Mouse (Mus musculus): Measurements from ENCODE around the gene R3hdm2. TPM values are rescaled to one million over a fixed set of nuclear protein-coding genes. Genes with fewer than 3 reads are reported as not detected.
A peak's percentile ranks its signal among the peaks of the same experiment; 100 is the strongest.

R3hdm2 gene
- total and polyA plus RNA-seq, 3 experiments, result 8.2 to 60.6 TPM; not detected in 1

- Histone ChIP-seq H3K36me3 (ENCODE audit: control insufficient read depth in 1 of 2, insufficient read depth in 2 of 2, low read length in 2 of 2) (no peaks in the 10 kb centered on the region; a peak in 2 of 4 replicates), H3K4me1 (ENCODE audit: control insufficient read depth in 1 of 2, insufficient read depth in 2 of 2, low read length in 2 of 2) (no peaks in the 10 kb centered on the region)
These were observed 33.5 kb downstream of the R3hdm2 start for GRCm38 (mm10) chr10:127413585-127413984.

GRCm38 (mm10) chr10:127414141-127414540 lies 34.0 kb downstream of the R3hdm2 start:
- Histone ChIP-seq H3K9ac (ENCODE audit: control insufficient read depth, low read depth, low read length, poor library complexity, severe bottlenecking) (no peak overlapping the region), H3K9me3 (replicated peaks; ENCODE audit: insufficient read depth, low read length) (no peaks in the 10 kb centered on the region), H3K79me2 (ENCODE audit: control insufficient read depth, insufficient read depth, low read length, poor library complexity) (no peaks in the 10 kb centered on the region), H3K4me1 (ENCODE audit: control insufficient read depth in 1 of 2, insufficient read depth in 2 of 2, low read length in 2 of 2) (no peaks in the 10 kb centered on the region), H3K36me3 (ENCODE audit: control insufficient read depth in 1 of 2, insufficient read depth in 2 of 2, low read length in 2 of 2) (no peaks in the 10 kb centered on the region; a peak in 2 of 4 replicates), H3K4me3 (ENCODE audit: control insufficient read depth in 1 of 2, insufficient read depth in 1 of 2, low read depth in 2 of 2, low read length in 2 of 2) (no peak overlapping the region), H3K27ac (ENCODE audit: control insufficient read depth, low read depth, low read length) (no peak overlapping the region), H3K27me3 (ENCODE audit: control insufficient read depth in 1 of 2, insufficient read depth in 2 of 2, low read length in 2 of 2) (no peaks in the 10 kb centered on the region)
- no peak for DNase-seq (ENCODE audit: low read depth, low spot score)
- TF ChIP-seq MEF2A (IDR thresholded peaks at IDR 0.05; ENCODE audit: extremely low read depth, insufficient replicate concordance, low read depth, low read length, poor library complexity, severe bottlenecking), result no peak
- TF ChIP-seq ZNF384 (IDR thresholded peaks at IDR 0.05; ENCODE audit: low read depth, low read length), result peak; percentile 44; the same call in 1 of the 2 replicates

More at GRCm38 (mm10) chr10:127413585-127413984, 33.5 kb downstream of the R3hdm2 start:
- TF ChIP-seq KAT2A (conservative IDR thresholded peaks at IDR 0.05; ENCODE audit: low read depth, low read length) (no peak), EP300 (IDR thresholded peaks at IDR 0.05; ENCODE audit: low read depth in 1 of 2, low read length in 2 of 2) (no peak), ELF1 (IDR thresholded peaks at IDR 0.05; ENCODE audit: low read depth, low read length) (no peak), CTCF (IDR thresholded peaks at IDR 0.05 in 2 of 3, conservative IDR thresholded peaks at IDR 0.05 in 1 of 3; ENCODE audit: control insufficient read depth in 1 of 3, insufficient read depth in 1 of 3, low read depth in 2 of 3, low read length in 3 of 3, poor library complexity in 1 of 3, severe bottlenecking in 1 of 3) (no peak), BHLHE40 (IDR thresholded peaks at IDR 0.05; ENCODE audit: borderline replicate concordance, low read depth, low read length) (no peak), HCFC1 (IDR thresholded peaks at IDR 0.05; ENCODE audit: low read depth, low read length) (no peak), SIN3A (IDR thresholded peaks at IDR 0.05; ENCODE audit: low read length) (no peak), CHD1 (IDR thresholded peaks at IDR 0.05; ENCODE audit: low read depth, low read length) (no peak), MAZ (IDR thresholded peaks at IDR 0.05; ENCODE audit: low read depth, low read length) (no peak), MAX (IDR thresholded peaks at IDR 0.05; ENCODE audit: low read length) (no peak), MXI1 (IDR thresholded peaks at IDR 0.05; ENCODE audit: low read depth, low read length) (no peak), TAL1 (IDR thresholded peaks at IDR 0.05; ENCODE audit: low read length) (no peak), MYB (IDR thresholded peaks at IDR 0.05; ENCODE audit: low read depth, low read length) (no peak), NRF1 (IDR thresholded peaks at IDR 0.05; ENCODE audit: insufficient read depth, low read depth, low read length, poor library complexity, severe bottlenecking) (no peak), GABPA (IDR thresholded peaks at IDR 0.05; ENCODE audit: low read depth, low read length) (no peak), RCOR1 (IDR thresholded peaks at IDR 0.05; ENCODE audit: low read depth, low read length) (no peak)
- DNase-seq (ENCODE audit: low read depth, low spot score), result no peak
- Histone ChIP-seq H3K4me3 (ENCODE audit: control insufficient read depth in 1 of 2, insufficient read depth in 1 of 2, low read depth in 2 of 2, low read length in 2 of 2) (no peak overlapping the region), H3K9ac (ENCODE audit: control insufficient read depth, low read depth, low read length, poor library complexity, severe bottlenecking) (no peak overlapping the region), H3K9me3 (replicated peaks; ENCODE audit: insufficient read depth, low read length) (no peaks in the 10 kb centered on the region), H3K27ac (ENCODE audit: control insufficient read depth, low read depth, low read length) (no peak overlapping the region), H3K79me2 (ENCODE audit: control insufficient read depth, insufficient read depth, low read length, poor library complexity) (no peaks in the 10 kb centered on the region), H3K27me3 (ENCODE audit: control insufficient read depth in 1 of 2, insufficient read depth in 2 of 2, low read length in 2 of 2) (no peaks in the 10 kb centered on the region)

All from MEL (cell line).